Mouse (Mus musculus) forebrain, embryonic 16.5 days (tissue): ENCODE data around the gene Gm29094. TPM values are rescaled to one million over a fixed set of nuclear protein-coding genes. Genes with fewer than 3 reads are reported as not detected.
"Not testable (repeated sequence)": the region's sequence is repeated elsewhere in the genome, so short reads cannot be mapped to it uniquely, and the experiment has no call there.

Experiments used
- ATAC-seq: fragments of 200-750 bp; cut with Nextera tagmentation; 2 replicates; pipeline ENCODE4 v1.8.0; 2017; ENCODE audit warnings: mild to moderate bottlenecking, moderate library complexity
- H3K27ac ChIP-seq: fragments of 300-500 bp; sonication (generic); 2 replicates; pipeline ENCODE4 v1.5.1; 2014; ENCODE audit warnings: low read length, control low read depth
- H3K27me3 ChIP-seq: fragments of 300-500 bp; sonication (generic); replicated peaks from 2 replicates; pipeline ENCODE4 v1.6.1; 2014; ENCODE audit warnings: low read length; ENCODE audit not compliant: control insufficient read depth, insufficient read depth
- H3K36me3 ChIP-seq: fragments of 300-500 bp; sonication (generic); 2 replicates; pipeline ENCODE4 v1.6.1; 2014; ENCODE audit not compliant: control insufficient read depth, insufficient read depth
- H3K4me1 ChIP-seq: fragments of 300-500 bp; sonication (generic); replicated peaks from 2 replicates; pipeline ENCODE4 v1.6.1; 2014; ENCODE audit warnings: low read length; ENCODE audit not compliant: control insufficient read depth, insufficient read depth
- H3K4me2 ChIP-seq: fragments of 300-500 bp; sonication (generic); 2 replicates; pipeline ENCODE4 v1.6.1; 2014; ENCODE audit warnings: mild to moderate bottlenecking, low read length, control low read depth
- H3K4me3 ChIP-seq: fragments of 300-500 bp; sonication (generic); replicated peaks from 2 replicates; pipeline ENCODE4 v1.5.1; 2014; ENCODE audit warnings: mild to moderate bottlenecking, low read length, control low read depth
- H3K9ac ChIP-seq: fragments of 300-500 bp; sonication (generic); replicated peaks from 2 replicates; pipeline ENCODE4 v1.6.1; 2014; ENCODE audit warnings: low read depth, low read length, control low read depth
- H3K9me3 ChIP-seq: fragments of 300-500 bp; sonication (generic); 2 replicates; pipeline ENCODE4 v1.6.1; 2016; ENCODE audit warnings: low read length; ENCODE audit not compliant: control insufficient read depth
- WGBS: fragments of 180-500 bp; shearing (Covaris S2); extraction: QIAGEN DNeasy Blood & Tissue Kit; methylation state at CpG from one replicate; pipeline ENCODE4 v1.1.7; 2014; 5-methylcytosine and 5-hydroxymethylcytosine counted together
- polyA plus RNA-seq: library from polyadenylated mRNA; unstranded; fragments of >200 nt; fragmentation: Nextera tagmentation; extraction: Ambion mirVana; gene quantifications from 2 replicates; pipeline ENCODE4 v1.2.1, GENCODE M21; 2015

Gene Gm29094
- not detected in 2 replicates for polyA plus RNA-seq

DNA sequence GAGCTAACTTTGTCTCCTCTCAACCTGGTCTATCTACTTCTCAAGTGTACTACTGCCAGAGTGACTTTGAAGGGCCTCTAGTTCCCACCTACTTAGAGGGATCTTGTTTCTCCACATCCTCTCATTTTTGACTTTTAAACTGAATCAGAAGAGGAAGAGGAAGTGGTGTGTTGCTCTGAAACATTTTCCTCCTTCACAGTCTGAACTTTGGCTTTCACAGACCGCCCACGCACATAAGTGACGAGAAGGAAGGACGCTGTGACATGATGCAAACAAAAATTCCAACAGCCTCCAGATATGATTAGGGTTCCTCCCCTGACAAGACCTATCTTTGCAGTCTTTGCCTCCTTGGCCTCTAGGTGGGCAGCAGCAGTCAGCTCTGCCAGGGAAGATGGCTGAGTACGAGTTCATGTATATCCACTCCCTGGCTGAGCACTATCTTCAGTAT, at the start of gene Gm29094, which contains the start of gene Bcl2a1b:
Gm29094 (plus strand) TSS at position 411 of the 448 bp plus-strand sequence.
Bcl2a1b (plus strand) TSS at position 241 of the 448 bp plus-strand sequence.
- not testable (repeated sequence) for H3K4me2 ChIP-seq, H3K9ac ChIP-seq, H3K9me3 ChIP-seq, H3K4me3 ChIP-seq, H3K36me3 ChIP-seq, H3K4me1 ChIP-seq, ATAC-seq, H3K27ac ChIP-seq, H3K27me3 ChIP-seq
- 91% methylated on average over 5 of the region's 5 CpGs for WGBS

DNA sequence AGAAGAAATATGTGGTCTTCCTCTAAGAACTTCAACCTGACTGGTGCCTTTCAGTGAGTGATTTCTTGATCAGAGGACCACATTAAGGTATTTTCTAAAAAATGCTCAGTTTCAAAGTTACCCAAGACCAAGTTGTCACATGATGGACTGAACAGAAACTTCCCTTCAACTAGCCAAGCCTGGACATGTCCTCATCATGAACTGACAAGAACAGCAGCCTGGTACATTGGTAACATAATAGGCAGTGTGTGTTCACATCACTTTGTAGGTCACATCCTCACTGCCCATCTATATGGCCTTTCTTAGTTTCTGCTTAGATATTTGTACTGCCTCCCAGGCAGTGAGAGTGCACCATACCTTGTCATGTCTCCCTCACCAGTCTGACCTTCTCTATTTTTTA, 26.6 kb upstream of the Gm29094 start:
- H3K9me3 ChIP-seq, H3K4me2 ChIP-seq, H3K36me3 ChIP-seq, H3K9ac ChIP-seq, H3K27ac ChIP-seq, H3K4me3 ChIP-seq, H3K4me1 ChIP-seq, H3K27me3 ChIP-seq, ATAC-seq: not testable (repeated sequence)

DNA sequence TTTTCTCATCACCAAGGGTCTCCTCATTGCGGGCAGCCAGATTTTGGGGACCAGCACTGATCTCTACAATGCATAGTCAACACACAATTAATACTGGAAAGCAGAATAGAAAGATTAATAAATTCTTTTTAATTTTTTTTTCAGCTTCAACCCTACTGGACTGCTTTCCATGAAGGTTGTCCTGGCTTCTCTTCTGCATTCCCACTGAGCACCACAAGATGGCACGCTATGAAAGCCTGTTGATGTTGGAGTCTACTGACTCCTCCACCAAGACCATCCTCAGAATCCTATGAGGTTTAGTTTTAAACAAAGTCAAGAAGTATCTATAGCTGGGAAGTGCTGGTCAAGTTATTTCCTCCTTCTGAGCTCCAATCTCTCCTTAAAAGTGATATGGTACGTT, 20.3 kb upstream of the Gm29094 start:
- H3K27ac ChIP-seq, H3K4me3 ChIP-seq, H3K27me3 ChIP-seq, H3K4me1 ChIP-seq, ATAC-seq, H3K36me3 ChIP-seq, H3K4me2 ChIP-seq, H3K9me3 ChIP-seq, H3K9ac ChIP-seq: not testable (repeated sequence)
- 52% methylated on average over 2 of the region's 3 CpGs for WGBS

DNA sequence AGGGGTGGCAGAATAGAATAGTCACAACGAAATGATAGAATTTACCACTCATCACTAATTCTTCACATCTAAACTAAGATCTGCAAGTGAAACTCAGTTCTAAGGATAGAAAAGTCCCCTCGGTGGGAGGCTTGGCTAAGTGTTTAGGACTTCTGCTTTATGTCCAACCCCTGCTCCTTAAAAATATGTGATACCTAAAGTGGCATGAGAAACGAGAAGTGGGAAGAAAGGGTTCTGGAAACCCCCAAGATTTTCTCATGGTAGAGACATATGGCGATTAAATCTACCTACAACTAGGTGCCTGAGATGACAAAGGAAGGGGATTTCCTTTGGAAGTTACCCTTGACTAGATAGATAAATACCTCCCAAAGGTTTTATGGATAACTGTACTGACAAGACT, 19.7 kb upstream of the Gm29094 start:
- ATAC-seq, H3K9ac ChIP-seq, H3K27ac ChIP-seq, H3K4me3 ChIP-seq, H3K4me2 ChIP-seq, H3K36me3 ChIP-seq, H3K9me3 ChIP-seq, H3K27me3 ChIP-seq, H3K4me1 ChIP-seq: not testable (repeated sequence)
- WGBS = 92% methylated on average over 2 of the region's 4 CpGs

DNA sequence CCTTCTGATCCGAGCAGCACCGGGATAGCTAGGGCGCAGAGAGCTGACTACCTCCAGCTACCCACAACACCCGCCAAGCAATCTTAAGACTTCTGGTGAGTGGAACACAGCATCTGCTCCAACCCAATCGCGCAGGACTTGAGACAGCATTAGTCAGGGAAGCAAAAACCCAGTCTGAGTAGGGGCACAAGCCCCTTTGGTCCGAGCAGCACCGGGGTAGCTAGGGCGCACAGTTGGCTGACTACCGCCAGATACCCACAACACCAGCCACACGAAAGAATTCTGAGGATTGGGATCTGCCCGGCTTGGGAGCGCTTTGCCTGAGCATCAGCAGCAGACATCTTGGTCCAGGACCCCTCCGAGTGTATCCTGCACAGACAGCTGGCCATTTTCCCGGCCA, 12.2 kb upstream of the Gm29094 start:
- not testable (repeated sequence) for H3K27me3 ChIP-seq, H3K27ac ChIP-seq, ATAC-seq, H3K4me1 ChIP-seq, H3K9ac ChIP-seq, H3K9me3 ChIP-seq, H3K4me3 ChIP-seq, H3K36me3 ChIP-seq, H3K4me2 ChIP-seq
- WGBS = 77% methylated on average over 15 of the region's 15 CpGs

DNA sequence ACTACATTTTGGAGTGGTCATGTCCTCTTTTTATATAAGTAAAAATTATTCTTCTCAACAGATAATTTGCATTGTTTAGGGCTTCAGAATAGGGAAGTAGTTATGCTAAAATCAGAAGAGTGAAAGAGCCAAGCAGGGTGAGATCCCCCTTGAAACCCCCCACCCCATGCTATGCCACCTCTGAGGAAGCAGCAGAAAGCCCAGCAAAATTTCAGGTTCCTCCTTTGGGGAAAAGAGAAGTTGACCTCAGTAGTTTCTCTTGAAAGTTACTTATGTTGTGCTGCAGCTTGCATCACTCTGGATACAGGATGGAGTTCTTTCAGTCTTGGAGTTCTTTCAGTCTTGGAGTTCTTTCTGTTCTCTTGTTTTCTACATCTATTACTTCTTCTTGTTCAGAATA, 3.7 kb upstream of the Gm29094 start:
- H3K27me3 ChIP-seq, ATAC-seq, H3K9ac ChIP-seq, H3K4me3 ChIP-seq, H3K36me3 ChIP-seq, H3K4me2 ChIP-seq, H3K27ac ChIP-seq, H3K9me3 ChIP-seq, H3K4me1 ChIP-seq: not testable (repeated sequence)

DNA sequence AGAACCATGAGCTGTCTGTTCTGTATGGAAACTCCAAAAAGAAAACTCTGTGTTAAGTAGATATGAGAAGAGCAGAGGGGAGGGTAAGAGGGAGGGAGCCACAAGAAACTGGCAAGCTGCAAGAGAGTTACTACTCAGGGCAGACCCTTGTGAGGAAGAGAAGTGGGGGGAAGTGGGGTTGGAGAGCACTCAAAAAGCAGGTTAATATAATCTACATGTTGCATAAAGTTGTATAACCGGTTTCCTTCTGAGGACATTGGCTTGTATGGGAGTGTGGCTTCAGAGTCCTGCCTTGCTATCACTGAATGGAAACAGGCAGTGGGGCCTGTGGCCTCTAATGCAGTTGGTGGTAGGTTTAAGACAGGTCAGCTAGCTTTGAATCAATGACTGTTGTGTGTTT, 1.7 kb upstream of the Gm29094 start:
- H3K9me3 ChIP-seq, H3K9ac ChIP-seq, ATAC-seq, H3K4me3 ChIP-seq, H3K4me2 ChIP-seq, H3K4me1 ChIP-seq, H3K27ac ChIP-seq, H3K36me3 ChIP-seq, H3K27me3 ChIP-seq: not testable (repeated sequence)
- WGBS = 67% methylated on average over 1 of the region's 1 CpGs

DNA sequence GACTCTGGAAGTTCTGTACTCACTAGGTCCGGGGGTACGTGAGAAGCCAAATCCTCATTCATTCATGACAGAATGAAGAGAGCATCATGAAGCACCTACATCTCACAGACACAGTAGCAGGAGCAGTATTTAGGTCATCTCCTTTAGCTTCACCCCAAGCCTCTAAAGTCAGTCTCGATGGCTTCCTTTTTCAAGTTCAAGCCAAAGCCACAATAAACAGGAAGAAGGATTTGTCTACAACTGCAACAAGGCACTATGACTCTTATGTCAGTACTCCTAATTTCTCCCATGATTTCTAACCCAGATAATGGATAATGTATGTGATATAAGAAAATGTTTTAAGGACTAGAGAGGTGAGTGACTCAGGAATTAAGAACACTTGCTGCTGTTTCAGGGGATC, 830 bp upstream of the Gm29094 start:
- not testable (repeated sequence) for ATAC-seq
- WGBS = 88% methylated on average over 3 of the region's 3 CpGs

DNA sequence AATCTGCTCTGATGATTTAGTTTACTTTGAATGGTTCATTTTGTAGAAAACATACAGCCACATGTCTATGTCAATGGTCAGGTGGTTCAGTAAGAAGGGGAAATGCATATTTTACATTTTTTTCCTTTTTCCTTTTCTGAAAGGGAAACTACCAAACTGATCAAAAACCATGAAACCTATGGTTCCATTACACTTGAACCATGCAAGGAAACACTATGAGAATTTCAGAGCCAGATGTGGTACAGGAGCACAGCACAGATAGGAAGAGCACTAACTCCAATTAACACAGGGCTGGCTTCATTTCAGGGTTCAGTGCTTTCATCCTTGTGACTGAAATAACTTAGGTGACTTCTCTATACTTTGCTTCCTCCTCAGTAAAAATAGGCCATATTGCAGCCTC, 3.1 kb downstream of the Gm29094 start:
- ATAC-seq, H3K4me3 ChIP-seq, H3K27me3 ChIP-seq, H3K9ac ChIP-seq, H3K4me1 ChIP-seq, H3K4me2 ChIP-seq, H3K27ac ChIP-seq, H3K9me3 ChIP-seq, H3K36me3 ChIP-seq: not testable (repeated sequence)

More for the DNA sequence above, 830 bp upstream of the Gm29094 start:
- not testable (repeated sequence) for H3K9me3 ChIP-seq, H3K36me3 ChIP-seq, H3K9ac ChIP-seq, H3K4me2 ChIP-seq, H3K4me1 ChIP-seq, H3K27me3 ChIP-seq, H3K4me3 ChIP-seq, H3K27ac ChIP-seq

DNA sequence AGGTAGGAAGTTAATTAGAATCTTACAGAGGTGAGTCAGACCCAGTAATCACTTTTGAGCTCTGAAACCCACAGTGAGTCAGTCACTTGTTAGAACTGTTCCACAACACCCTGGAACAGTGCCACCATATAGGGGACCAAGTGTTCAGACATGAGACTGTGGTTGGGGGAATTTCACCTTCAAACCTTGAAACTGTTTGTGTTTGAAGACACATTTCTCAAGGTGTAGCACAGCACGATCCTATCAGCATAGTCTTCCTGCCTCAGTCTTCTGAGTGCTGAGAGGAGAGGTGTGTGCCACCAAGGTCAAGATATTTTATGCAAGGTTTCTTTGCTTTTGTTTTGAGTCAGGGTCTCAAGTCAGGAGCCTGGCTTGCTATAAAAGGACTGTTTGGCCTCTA, 9.8 kb downstream of the Gm29094 start:
- H3K4me1 ChIP-seq, H3K27ac ChIP-seq, H3K4me2 ChIP-seq, H3K9me3 ChIP-seq, H3K9ac ChIP-seq, H3K4me3 ChIP-seq, H3K36me3 ChIP-seq, ATAC-seq, H3K27me3 ChIP-seq: not testable (repeated sequence)
- WGBS = 83% methylated on average over 1 of the region's 1 CpGs
